Mouse (Mus musculus): Measurements from ENCODE around the gene Pcdh15.

GRCm38 (mm10) chr10:73306677-73307076, 207.5 kb downstream of the Pcdh15 start:
- TF ChIP-seq TAL1 (IDR thresholded peaks at IDR 0.05; ENCODE audit: low read length) (no peak), GATA1 (IDR thresholded peaks at IDR 0.05; ENCODE audit: low read length) (no peak)
